Mouse (Mus musculus): Measurements from ENCODE around the gene Lpp.

DNA sequence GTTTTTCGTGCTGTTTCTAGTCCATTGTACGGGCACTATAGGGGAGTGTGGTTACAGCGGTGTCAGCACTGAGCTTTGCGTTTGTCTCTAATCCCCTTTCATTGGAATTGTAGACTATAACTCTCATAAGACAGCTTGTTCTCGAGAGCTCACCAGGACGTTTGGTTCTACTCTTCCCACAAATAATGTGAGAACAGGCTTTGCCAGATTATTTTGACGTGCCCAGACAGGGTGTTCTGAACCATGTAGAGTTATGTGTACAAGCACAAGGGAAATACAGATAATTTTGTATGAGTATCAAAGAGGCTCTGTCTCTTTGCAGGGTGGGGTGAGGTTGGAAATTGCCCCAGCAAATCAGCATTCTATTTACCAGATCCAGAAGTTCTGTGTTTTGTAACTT is 387.2 kb downstream of the Lpp start:
- no peak for TF ChIP-seq CTCF (IDR thresholded peaks at IDR 0.05; ENCODE audit: insufficient read depth, low read depth, low read length)
- TF ChIP-seq POLR2A (IDR thresholded peaks at IDR 0.05; ENCODE audit: insufficient read depth, low read depth, low read length): no peak
